Mouse (Mus musculus): Measurements from ENCODE around the gene Mup1.
"Not testable (repeated sequence)": the region's sequence is repeated elsewhere in the genome, so short reads cannot be mapped to it uniquely, and the experiment has no call there.

Gene Mup1

DNA sequence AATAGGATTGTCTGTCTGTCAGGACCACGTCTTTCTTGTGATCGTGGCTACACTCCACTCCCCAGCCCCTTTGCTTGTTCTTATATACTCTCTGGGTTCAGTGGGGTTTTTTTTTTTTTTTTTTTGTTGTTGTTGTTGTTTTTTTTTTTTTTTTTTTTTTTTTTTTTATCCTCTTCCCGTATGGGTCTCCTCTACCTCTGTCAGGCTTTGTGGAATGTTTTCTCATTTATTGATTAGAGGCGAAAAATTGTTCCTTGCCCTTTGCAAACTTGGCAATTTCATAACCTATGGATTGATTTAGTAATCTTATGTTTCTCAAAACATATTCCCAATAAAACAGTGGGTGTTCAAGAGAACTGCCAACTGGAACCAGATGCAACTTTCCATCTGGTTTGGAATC lies at the start of gene Mup1:
Gene Mup1 (minus strand): TSS at position 101 of the 400 bp plus-strand sequence.
- not testable (repeated sequence) for DNase-seq
